Mouse (Mus musculus) brain, adult 10 weeks (tissue): ENCODE data around the gene Gm10563. TPM values are rescaled to one million over a fixed set of nuclear protein-coding genes. Genes with fewer than 3 reads are reported as not detected.

Experiments
- polyA plus RNA-seq: library from polyadenylated mRNA; stranded (reverse); fragments of 350-450 nt; fragmentation: Illumina TruSeq; extraction: RNeasy Lipid Tissue Mini Kit (QIAGEN cat#74804); gene quantifications from one replicate; pipeline ENCODE4 v1.2.3, GENCODE M21; 2015; ENCODE audit warnings: low read depth, low replicate concordance

Gm10563 gene
- not detected for polyA plus RNA-seq

GRCm38 (mm10) chr4:155645308-155645707, at the start of gene Gm10563:
Gene Gm10563, minus strand, starts transcription at chr4:155645408.

GRCm38 (mm10) chr4:155694111-155694481, 48.9 kb upstream of the Gm10563 start, which contains the start of gene Fndc10:
Gene Fndc10, plus strand, starts transcription at chr4:155694342.

GRCm38 (mm10) chr4:155668689-155669597, 23.7 kb upstream of the Gm10563 start, which contains the start of gene Mib2:
Gene Mib2, minus strand, starts transcription at chr4:155669198.

GRCm38 (mm10) chr4:155653086-155653450, 7.9 kb upstream of the Gm10563 start, which contains the start of gene Mmp23:
Gene Mmp23, minus strand, starts transcription at chr4:155653384.

GRCm38 (mm10) chr4:155624338-155625291, 20.6 kb downstream of the Gm10563 start, which contains the start of gene Cdk11b:
Gene Cdk11b, plus strand, starts transcription at chr4:155624854.

GRCm38 (mm10) chr4:155601091-155601996, 43.9 kb downstream of the Gm10563 start, which contains the start of gene Slc35e2:
Gene Slc35e2, plus strand, starts transcription at chr4:155601416.

Other genes starting within 250 kb of the Gm10563 start
- 96.0 TPM for gene Gabrd, start 247.3 kb downstream of the Gm10563 start, polyA plus RNA-seq
- gene Cfap74, start 236.2 kb downstream of the Gm10563 start, polyA plus RNA-seq, result 15.4 TPM
- gene Tmem52, start 176.3 kb downstream of the Gm10563 start, polyA plus RNA-seq, result 1.1 TPM
- gene Gnb1, start 154.0 kb downstream of the Gm10563 start, polyA plus RNA-seq, result 592 TPM
- 56.7 TPM for gene Nadk, start 83.0 kb downstream of the Gm10563 start, polyA plus RNA-seq
- gene Slc35e2, start 44.0 kb downstream of the Gm10563 start, polyA plus RNA-seq, result 19.6 TPM
- 61.1 TPM for gene Cdk11b, start 20.6 kb downstream of the Gm10563 start, polyA plus RNA-seq
- 2.3 TPM for gene Mmp23, start 8.0 kb upstream of the Gm10563 start, polyA plus RNA-seq
- gene Mib2, start 23.8 kb upstream of the Gm10563 start, polyA plus RNA-seq, result 74.7 TPM
- gene Fndc10, start 48.9 kb upstream of the Gm10563 start, polyA plus RNA-seq, result 23.6 TPM
- 141 TPM for gene Ssu72, start 59.4 kb upstream of the Gm10563 start, polyA plus RNA-seq
- 47.3 TPM for gene Tmem240, start 89.4 kb upstream of the Gm10563 start, polyA plus RNA-seq
- gene Atad3a, start 115.7 kb upstream of the Gm10563 start, polyA plus RNA-seq, result 50.0 TPM
- 23.2 TPM for gene Vwa1, start 129.3 kb upstream of the Gm10563 start, polyA plus RNA-seq
- gene Tmem88b, start 140.5 kb upstream of the Gm10563 start, polyA plus RNA-seq, result 62.7 TPM
- gene Ankrd65, start 145.0 kb upstream of the Gm10563 start, polyA plus RNA-seq, result not detected
- gene Mrpl20, start 157.5 kb upstream of the Gm10563 start, polyA plus RNA-seq, result 214 TPM
- gene Ccnl2, start 167.1 kb upstream of the Gm10563 start, polyA plus RNA-seq, result 66.1 TPM
- gene Aurkaip1, start 185.9 kb upstream of the Gm10563 start, polyA plus RNA-seq, result 148 TPM
- gene Mxra8, start 194.3 kb upstream of the Gm10563 start, polyA plus RNA-seq, result 6.2 TPM
- 77.2 TPM for gene Dvl1, start 202.0 kb upstream of the Gm10563 start, polyA plus RNA-seq
- 0.19 TPM for gene Tas1r3, start 218.0 kb upstream of the Gm10563 start, polyA plus RNA-seq
- gene Cptp, start 224.0 kb upstream of the Gm10563 start, polyA plus RNA-seq, result 17.8 TPM
- 36.3 TPM for gene Ints11, start 224.1 kb upstream of the Gm10563 start, polyA plus RNA-seq
- gene Pusl1, start 246.4 kb upstream of the Gm10563 start, polyA plus RNA-seq, result 37.8 TPM
- gene Acap3, start 246.4 kb upstream of the Gm10563 start, polyA plus RNA-seq, result 74.8 TPM